Mouse (Mus musculus) adrenal gland, adult (tissue): ENCODE results near the gene Pja2.
"Not testable (repeated sequence)": the region's sequence is repeated elsewhere in the genome, so short reads cannot be mapped to it uniquely, and the experiment has no call there.

ENCODE experiments used
- DNase-seq, 2 experiments: peaks; one replicate each; pipeline ENCODE4 v3.0.0; 2022 to 2023; ENCODE audit warnings: low spot score in 1 of 2; ENCODE audit not compliant: inconsistent age in 2 of 2

The Pja2 gene

DNA sequence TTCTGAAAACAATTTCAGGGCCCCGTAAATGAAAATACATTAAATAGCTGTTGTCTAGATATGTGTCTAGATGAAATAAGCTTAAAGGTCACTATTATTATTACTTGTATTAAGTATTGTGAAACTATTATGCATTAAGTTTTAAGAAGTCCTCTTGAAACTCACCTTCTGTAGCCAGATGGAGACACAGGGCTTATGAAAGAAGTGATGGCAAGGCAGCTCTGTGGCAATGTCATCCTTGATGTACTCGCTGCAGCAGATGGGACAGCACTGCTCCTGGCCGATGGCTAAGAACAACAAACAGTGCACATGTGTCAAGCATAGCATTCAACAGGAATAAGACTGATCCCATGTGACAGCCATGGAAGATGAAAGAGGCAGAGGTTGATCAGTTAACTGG, 44.9 kb downstream of the Pja2 start:
- DNase-seq, result no peak

DNA sequence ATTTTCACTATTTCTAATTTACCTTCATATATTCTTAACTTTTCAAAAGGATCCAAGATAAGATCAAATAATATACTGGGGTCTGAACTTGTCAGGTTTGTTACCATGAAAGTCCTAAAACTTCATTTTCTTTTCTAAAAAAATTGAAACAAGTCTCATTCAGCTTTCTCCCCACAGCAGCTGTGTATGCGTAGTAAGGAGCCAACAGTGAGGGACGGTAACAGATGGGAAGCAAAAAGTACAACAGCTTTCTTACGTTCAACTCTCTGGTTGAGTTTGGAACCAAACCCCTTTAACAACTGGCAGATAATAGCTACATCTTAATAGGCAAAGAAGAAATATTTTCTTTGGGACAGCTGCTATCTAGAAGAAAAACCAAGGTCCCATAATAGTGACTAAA, 50.3 kb downstream of the Pja2 start:
- DNase-seq, result not testable (repeated sequence)

DNA sequence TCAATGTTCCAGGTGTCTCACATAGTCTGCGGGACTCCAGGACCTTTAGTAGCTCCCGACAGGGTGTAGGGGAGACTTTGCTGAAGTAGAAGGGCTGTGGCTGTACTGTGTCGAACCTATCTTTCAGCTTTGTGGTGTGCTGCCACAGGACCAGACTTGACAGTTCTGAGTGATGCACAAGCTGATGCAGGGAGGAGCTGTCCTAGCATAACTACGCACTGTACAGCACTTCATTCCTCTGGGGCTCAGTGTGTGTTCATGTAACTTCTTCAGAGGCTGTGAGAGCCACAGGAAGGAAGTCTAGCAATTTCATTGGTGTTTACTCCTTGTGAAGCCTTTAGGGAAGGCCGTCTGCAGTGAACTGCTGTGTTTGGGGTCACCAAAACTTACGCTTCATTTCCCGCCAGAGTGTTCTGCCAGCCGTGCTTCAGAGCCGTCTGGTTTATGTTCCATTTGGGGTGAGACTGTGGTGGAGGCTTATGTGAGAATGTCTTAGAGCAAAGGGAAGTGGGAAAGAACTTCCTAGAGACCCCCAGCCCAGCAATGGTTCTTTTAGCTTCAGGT, 54.0 kb downstream of the Pja2 start:
- no peak for DNase-seq

DNA sequence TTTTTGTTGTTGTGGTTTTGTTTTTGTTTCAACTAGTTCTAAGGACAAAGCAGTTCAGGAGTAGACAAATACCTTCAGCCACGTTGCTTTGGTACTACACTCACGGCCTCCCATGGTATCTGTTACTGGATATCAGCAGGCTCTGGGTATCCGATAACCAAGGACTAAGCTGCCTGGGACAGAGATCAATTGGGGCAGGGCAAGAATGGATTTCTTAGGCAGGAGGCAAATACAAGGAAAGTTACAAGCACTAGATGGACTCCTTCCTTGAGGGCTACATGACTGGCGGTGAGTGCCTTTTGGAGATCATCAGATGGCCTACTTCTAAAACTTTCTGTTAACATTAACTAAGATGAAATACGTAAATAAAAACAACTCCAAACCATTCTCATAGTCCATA, 55.0 kb downstream of the Pja2 start:
- DNase-seq, result no peak

DNA sequence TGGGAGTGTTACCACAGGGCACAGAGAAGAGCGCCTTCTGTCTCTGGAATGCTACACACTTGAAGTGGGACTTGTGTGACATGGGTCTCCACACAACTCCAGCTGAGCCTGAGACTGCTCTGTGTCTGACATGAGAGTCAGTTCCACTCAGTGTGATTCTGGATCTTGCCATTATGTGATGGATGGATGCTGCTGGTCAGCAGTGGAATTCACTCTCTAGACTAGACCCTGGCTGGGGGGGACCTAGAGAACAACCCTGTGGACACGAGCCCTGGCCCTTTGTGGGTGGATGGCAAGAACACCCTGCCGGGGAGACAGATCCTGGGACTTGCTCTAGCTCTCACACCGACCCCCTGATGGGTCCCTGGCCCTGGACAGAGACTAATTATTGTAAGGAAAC, 56.5 kb downstream of the Pja2 start:
- no peak for DNase-seq

DNA sequence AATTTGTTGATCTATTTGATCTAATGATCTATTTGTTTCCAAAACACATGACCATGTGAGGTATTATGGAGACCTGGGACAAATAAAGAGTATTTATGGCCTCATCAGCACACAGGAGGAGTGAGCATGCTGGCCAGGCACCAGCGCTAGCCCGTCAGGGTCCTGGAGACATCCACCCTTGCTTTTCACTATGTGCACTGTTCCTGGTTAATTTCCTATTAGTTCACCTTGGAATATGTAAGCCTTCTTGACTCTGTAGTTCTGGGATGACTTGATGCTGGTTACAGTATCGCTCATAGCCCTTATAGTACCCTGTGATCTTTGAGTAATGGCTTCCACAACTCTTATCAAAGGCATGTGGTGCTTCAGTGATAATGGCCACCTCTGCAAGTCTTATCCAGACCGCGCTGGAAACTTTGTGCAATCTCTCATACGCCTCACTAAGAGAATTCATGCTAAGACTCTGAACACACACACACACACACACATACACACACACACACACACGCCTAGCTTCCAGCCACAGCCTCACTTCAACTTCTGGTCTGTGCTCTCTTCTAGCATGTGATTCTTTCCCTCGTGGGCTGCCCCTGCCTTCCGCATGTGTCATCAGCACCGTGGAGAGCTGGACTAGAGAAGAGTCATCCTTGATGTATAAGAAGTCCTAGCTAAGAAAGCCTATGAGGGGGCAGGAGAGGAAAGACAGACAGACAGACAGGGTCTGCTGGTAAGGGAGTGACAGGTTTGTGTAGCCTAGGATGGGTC, 57.2 kb downstream of the Pja2 start:
- DNase-seq, result no peak

DNA sequence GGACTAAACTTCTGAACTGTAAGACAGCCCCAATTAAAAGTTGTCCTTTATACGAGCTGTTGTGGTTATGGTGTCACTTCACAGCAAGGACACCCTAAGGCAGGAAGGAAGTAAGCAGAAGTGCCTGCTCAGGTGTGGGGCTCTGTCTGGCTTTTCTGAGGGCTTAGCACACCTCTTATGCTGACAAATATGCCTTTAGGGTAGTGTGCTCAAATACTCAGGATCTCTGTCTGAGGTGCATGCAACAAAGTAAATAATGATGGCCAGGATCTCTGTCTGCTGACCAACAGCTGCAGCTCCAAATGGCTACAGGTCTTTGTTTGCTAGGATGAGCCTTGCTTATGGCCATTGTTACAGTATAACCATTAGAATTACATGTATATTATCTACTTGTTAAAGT, 71.1 kb downstream of the Pja2 start:
- no peak for DNase-seq

DNA sequence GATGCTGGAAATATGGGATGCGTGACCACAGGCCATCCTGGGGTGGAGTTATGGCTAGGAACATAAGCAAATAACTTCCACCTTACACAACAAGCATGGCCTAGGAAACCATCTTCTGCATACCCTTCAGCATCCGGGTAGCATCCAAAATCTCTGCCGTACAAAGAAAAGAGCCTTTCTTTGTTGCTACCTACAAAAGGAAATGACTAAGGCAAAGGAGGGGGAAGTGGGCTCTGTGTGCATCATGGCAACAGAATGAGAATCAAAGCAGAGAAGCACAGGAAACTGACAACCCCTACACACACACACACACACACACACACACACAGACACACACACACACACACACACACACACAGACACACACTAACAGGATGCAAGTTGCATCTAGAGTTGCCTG, 83.5 kb downstream of the Pja2 start:
- DNase-seq, result no peak

DNA sequence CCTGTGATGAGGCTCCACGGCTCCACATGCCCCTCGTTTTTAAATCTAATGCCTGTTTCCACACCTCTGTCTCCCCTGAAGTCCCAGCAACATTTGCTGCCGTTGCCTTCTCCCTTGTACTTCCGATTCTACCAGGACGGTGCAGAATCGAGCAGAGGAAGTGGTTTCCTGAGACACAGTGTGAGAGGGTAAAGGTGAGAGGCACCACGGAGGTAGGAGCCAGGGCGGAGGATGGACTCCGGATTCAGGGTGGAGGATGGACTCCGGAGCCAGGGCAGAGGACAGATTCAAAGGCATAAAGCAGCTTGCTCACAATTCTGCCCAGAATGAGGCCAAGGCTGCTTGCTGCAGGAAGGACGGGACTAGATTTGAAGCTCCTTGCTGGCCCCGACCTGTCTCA, 88.8 kb downstream of the Pja2 start:
- peak in 1 of 2 experiments; percentile 26 for DNase-seq

DNA sequence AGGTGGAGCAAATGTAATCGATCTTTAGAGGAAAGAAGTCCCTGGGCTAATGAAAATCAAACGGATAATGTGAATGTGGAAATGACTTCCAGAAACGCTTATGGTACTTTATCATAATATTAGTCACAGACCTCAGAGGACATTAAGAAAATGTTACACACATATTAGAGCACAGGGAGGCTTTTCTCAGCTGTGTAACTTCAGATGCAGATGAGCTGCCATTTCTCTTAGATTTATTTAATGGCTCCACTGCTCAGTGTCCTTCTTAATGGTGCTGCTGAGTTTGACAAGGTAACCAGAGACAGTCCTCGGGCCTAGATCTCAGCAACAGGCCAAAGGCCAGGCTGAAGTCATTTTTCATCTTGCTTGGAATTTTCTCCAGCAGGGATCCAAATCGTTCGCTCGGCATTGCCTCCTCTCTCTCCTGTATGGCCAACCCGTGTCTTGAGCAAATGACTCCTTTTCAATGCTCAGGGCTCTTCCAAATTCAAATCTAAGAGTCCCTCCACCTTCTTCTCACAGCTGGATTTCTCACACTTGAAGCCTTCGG, 89.3 kb downstream of the Pja2 start:
- DNase-seq, result no peak

DNA sequence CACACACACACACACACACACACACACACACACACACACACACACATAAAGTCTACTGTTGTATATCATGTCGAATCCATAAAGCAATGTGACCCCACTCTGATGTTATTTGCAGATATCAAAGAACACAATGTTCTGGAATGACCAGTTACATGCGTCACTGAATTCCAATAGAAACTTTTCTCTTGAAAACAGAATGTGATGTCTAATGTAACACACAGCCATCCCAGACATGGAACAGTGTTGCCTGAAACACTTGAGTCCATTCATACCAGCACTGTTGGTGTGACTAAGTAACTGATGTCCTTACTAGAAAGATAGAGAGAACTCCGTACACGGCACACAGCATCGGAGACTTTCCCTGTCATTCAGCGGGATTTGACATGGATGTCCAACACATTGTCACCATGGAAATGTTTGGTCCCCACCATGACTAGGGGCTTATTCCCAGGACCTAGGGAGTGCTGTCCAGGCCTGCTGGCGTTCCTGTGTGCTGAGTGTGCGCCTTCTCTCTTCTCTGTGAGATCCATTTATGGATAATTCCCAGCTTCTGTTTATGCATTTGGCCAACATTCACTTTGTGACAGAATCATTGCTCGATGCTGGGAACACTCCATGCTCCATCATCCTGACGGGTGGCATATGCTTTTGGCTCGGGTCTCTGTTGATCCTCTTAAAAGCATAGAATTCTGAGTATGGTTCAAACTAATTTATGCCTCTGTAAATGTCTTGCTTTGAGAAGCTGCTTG, 90.0 kb downstream of the Pja2 start:
- no peak for DNase-seq

DNA sequence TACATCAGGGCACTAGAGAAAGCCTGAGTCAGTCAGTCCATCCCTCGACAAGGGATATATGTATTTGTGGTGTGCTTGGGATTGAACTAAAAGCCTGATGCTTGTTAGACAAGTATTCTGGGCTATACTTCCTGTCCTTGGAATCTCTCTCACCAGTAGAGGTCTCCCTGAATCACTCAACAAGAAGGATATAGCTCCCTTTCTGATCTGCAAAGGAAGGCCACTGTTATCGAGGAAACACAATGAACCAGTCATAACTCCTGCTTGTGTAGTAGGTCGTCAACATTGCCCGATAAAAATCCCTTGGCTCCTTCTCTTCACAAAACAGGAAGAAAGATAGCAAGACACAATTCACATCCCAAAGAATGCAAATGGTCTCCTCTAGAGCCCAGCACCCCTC, 99.6 kb downstream of the Pja2 start:
- DNase-seq, result peak in 1 of 2 experiments; percentile 60

DNA sequence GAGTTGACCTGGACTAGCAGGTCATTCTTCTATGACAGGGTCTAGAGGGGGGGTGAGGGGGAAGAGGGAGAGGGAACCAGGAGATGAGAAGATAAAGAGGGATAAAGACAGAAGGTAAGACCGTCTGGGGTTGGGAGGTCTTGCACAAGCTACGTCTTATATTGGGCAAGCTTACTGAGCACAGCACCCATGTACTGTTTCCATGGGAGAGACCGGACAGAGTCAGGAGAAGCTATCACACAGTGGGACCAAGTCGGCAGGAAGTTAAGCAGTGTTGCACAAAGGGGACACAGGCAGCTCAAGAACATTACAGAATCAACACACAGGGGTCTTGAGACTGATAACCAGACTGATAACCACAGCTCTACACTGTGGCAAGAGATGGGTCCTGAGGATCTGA, 100.1 kb downstream of the Pja2 start:
- not testable (repeated sequence) for DNase-seq

DNA sequence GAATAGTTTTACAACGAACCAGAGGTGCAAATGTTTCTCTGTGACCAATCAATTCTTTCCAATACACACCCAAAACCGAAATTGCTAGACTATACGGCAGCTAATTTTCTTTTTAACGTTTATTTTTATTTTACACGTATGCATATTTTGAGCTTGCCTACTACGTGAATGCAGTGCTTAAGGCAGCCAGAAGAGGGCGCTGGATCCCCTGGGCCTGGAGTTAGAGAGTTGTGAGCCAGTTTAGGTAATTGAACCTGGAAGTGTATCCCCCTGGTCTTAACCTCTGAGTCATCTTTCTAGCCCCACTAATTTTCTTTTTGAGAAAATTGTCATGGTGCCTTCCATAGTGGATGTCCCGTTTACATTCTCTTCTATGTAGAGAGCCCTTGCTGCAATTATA, 100.5 kb downstream of the Pja2 start:
- DNase-seq, result peak in 1 of 2 experiments; percentile 39
